Mouse (Mus musculus) gastrocnemius, postnatal 14 days (tissue): ENCODE measurements around the gene Rnf185. TPM values are rescaled to one million over a fixed set of nuclear protein-coding genes. Genes with fewer than 3 reads are reported as not detected.
A peak's percentile ranks its signal among the peaks of the same experiment; 100 is the strongest.

Experiments used
- DNase-seq: peaks from one replicate; pipeline ENCODE4 v3.0.0; 2021; ENCODE audit warnings: mixed read lengths
- intact Hi-C: fragments of 180-260 bp; cut with DNase I; formaldehyde crosslinking; loops from one replicate; pipeline ENCODE4 v1.15.1; 2025; ENCODE audit warnings: low total_unique reads
- total RNA-seq, 2 experiments: library from RNA; stranded (reverse); gene quantifications; 2 replicates each; pipeline ENCODE4 v1.2.3; 2021

The Rnf185 gene
- total RNA-seq, 2 experiments from 2014 or later: 16.5 to 17.2 TPM

GRCm38 (mm10) chr11:3453467-3453866 lies 1.3 kb upstream of the Rnf185 start:
- DNase-seq: peak; percentile 31

GRCm38 (mm10) chr11:3452769-3453168 lies 606 bp upstream of the Rnf185 start:
- peak; percentile 12 for DNase-seq
- intact Hi-C loops: no loop called here

More at GRCm38 (mm10) chr11:3453467-3453866, 1.3 kb upstream of the Rnf185 start:
- intact Hi-C loops: no loop called here

GRCm38 (mm10) chr11:3451701-3452163 lies 431 bp downstream of the Rnf185 start:
- intact Hi-C loops: no loop called here

GRCm38 (mm10) chr11:3444875-3445274 lies 7.3 kb downstream of the Rnf185 start:
- DNase-seq: no peak
- intact Hi-C loops: no loop called here

More at GRCm38 (mm10) chr11:3451701-3452163, 431 bp downstream of the Rnf185 start:
- DNase-seq: peak; percentile 63

- DNase-seq: no peak
- intact Hi-C loops: no loop called here
These were observed 9.1 kb downstream of the Rnf185 start for GRCm38 (mm10) chr11:3443091-3443490.

- no peak for DNase-seq
These were observed 9.5 kb downstream of the Rnf185 start for GRCm38 (mm10) chr11:3442677-3443076.

GRCm38 (mm10) chr11:3441696-3442443 lies 10.3 kb downstream of the Rnf185 start:
- intact Hi-C loops: no loop called here
- DNase-seq: peak; percentile 29

More at GRCm38 (mm10) chr11:3442677-3443076, 9.5 kb downstream of the Rnf185 start:
- intact Hi-C loops: no loop called here

GRCm38 (mm10) chr11:3437621-3438020 lies 14.5 kb downstream of the Rnf185 start:
- DNase-seq: no peak
- intact Hi-C loops: no loop called here

GRCm38 (mm10) chr11:3433809-3434208 lies 18.4 kb downstream of the Rnf185 start:
- intact Hi-C loops: no loop called here
- no peak for DNase-seq

- DNase-seq: no peak
- intact Hi-C loops: no loop called here
These were observed 20.1 kb downstream of the Rnf185 start for GRCm38 (mm10) chr11:3431976-3432603.

GRCm38 (mm10) chr11:3431515-3431914 lies 20.6 kb downstream of the Rnf185 start:
- intact Hi-C loops: no loop called here
- DNase-seq: no peak

GRCm38 (mm10) chr11:3428632-3429031 lies 23.5 kb downstream of the Rnf185 start:
- intact Hi-C loops: no loop called here
- DNase-seq: no peak

GRCm38 (mm10) chr11:3427697-3428230 lies 24.4 kb downstream of the Rnf185 start:
- intact Hi-C loops: no loop called here
- no peak for DNase-seq

GRCm38 (mm10) chr11:3422242-3422641 lies 29.9 kb downstream of the Rnf185 start:
- DNase-seq: no peak
- intact Hi-C loops: no loop called here

- intact Hi-C loops: no loop called here
- DNase-seq: peak; percentile 15
These were observed 33.4 kb downstream of the Rnf185 start for GRCm38 (mm10) chr11:3418741-3419140.

- intact Hi-C loops: no loop called here
- no peak for DNase-seq
These were observed 34.4 kb downstream of the Rnf185 start for GRCm38 (mm10) chr11:3417795-3418194.

- no peak for DNase-seq
- intact Hi-C loops: no loop called here
These were observed 35.8 kb downstream of the Rnf185 start for GRCm38 (mm10) chr11:3416399-3416798.

- intact Hi-C loops: loop anchor here (5.0 kb wide), 1 partner anchor 65 kb away; no protein-coding TSS in a partner anchor
- DNase-seq: no peak
These were observed 40.1 kb downstream of the Rnf185 start for GRCm38 (mm10) chr11:3412111-3412510.

- DNase-seq: peak; percentile 94
- intact Hi-C loops: no loop called here
These were observed 43.0 kb downstream of the Rnf185 start, which contains the start of gene Limk2 for GRCm38 (mm10) chr11:3408997-3409732. TSS of gene Limk2 (minus strand) at chr11:3409189.
